Mouse (Mus musculus) cortical plate, adult 2 months (tissue): Measurements from ENCODE around the gene Tango2.

Source experiments
- CTCF ChIP-seq: fragments of 200-500 bp; IDR thresholded peaks from 2 replicates; pipeline ENCODE4 v1.5.1; 2011; ENCODE audit warnings: mild to moderate bottlenecking, control low read depth, low read length; ENCODE audit not compliant: insufficient read depth; ENCODE audit errors: extremely low read depth
- POLR2A ChIP-seq: fragments of 200-500 bp; IDR thresholded peaks from 2 replicates; pipeline ENCODE4 v1.6.1; 2011; ENCODE audit warnings: mild to moderate bottlenecking, low read length, control low read depth; ENCODE audit not compliant: insufficient read depth; ENCODE audit errors: extremely low read depth

- TF ChIP-seq CTCF: no peak
- no peak for TF ChIP-seq POLR2A
These were observed 25.7 kb upstream of the Tango2 start for GRCm38 (mm10) chr16:18373632-18374031.
